Mouse (Mus musculus) liver, embryonic 15.5 days (tissue): Measurements from ENCODE around the gene Tead4. TPM values are rescaled to one million over a fixed set of nuclear protein-coding genes. Genes with fewer than 3 reads are reported as not detected.
A peak's percentile ranks its signal among the peaks of the same experiment; 100 is the strongest.

Source experiments
- ATAC-seq: fragments of 200-750 bp; cut with Nextera tagmentation; 2 replicates; pipeline ENCODE4 v1.8.0; 2017; ENCODE audit warnings: moderate number of reproducible peaks, mild to moderate bottlenecking, moderate library complexity; ENCODE audit not compliant: insufficient read depth
- H3K27ac ChIP-seq: fragments of 300-500 bp; sonication (generic); replicated peaks from 2 replicates; pipeline ENCODE4 v1.5.1; 2015; ENCODE audit warnings: mild to moderate bottlenecking, inconsistent platforms
- H3K27me3 ChIP-seq: fragments of 300-500 bp; sonication (generic); 2 replicates; pipeline ENCODE4 v1.6.1; 2015; ENCODE audit warnings: mild to moderate bottlenecking, inconsistent platforms
- H3K36me3 ChIP-seq: fragments of 300-500 bp; sonication (generic); replicated peaks from 2 replicates; pipeline ENCODE4 v1.6.1; 2015; ENCODE audit warnings: moderate library complexity, mild to moderate bottlenecking, inconsistent platforms
- H3K4me1 ChIP-seq: fragments of 300-500 bp; sonication (generic); replicated peaks from 2 replicates; pipeline ENCODE4 v1.6.1; 2015; ENCODE audit warnings: inconsistent platforms
- H3K4me2 ChIP-seq: fragments of 300-500 bp; sonication (generic); 2 replicates; pipeline ENCODE4 v1.6.1; 2015; ENCODE audit warnings: moderate library complexity, mild to moderate bottlenecking, inconsistent platforms
- H3K4me3 ChIP-seq: fragments of 300-500 bp; sonication (generic); replicated peaks from 2 replicates; pipeline ENCODE4 v1.5.1; 2015; ENCODE audit warnings: mild to moderate bottlenecking, inconsistent platforms
- H3K9ac ChIP-seq: fragments of 300-500 bp; sonication (generic); 2 replicates; pipeline ENCODE4 v1.6.1; 2015; ENCODE audit warnings: moderate library complexity, mild to moderate bottlenecking, inconsistent platforms
- H3K9me3 ChIP-seq: fragments of 300-500 bp; sonication (generic); replicated peaks from 2 replicates; pipeline ENCODE4 v1.6.1; 2016; ENCODE audit warnings: inconsistent platforms
- WGBS: fragments of 180-500 bp; shearing (Covaris S2); methylation state at CpG from one replicate; pipeline ENCODE4 v1.1.7; 2015; ENCODE audit warnings: mixed read lengths; ENCODE audit not compliant: insufficient replicate concordance; 5-methylcytosine and 5-hydroxymethylcytosine counted together
- polyA plus RNA-seq: library from polyadenylated mRNA; unstranded; fragments of >200 nt; fragmentation: Nextera tagmentation; extraction: Ambion mirVana; gene quantifications from 2 replicates; pipeline ENCODE4 v1.2.1, GENCODE M21; 2015

The Tead4 gene
- polyA plus RNA-seq, 1 experiment from 2014 or later: 0.55 TPM

DNA sequence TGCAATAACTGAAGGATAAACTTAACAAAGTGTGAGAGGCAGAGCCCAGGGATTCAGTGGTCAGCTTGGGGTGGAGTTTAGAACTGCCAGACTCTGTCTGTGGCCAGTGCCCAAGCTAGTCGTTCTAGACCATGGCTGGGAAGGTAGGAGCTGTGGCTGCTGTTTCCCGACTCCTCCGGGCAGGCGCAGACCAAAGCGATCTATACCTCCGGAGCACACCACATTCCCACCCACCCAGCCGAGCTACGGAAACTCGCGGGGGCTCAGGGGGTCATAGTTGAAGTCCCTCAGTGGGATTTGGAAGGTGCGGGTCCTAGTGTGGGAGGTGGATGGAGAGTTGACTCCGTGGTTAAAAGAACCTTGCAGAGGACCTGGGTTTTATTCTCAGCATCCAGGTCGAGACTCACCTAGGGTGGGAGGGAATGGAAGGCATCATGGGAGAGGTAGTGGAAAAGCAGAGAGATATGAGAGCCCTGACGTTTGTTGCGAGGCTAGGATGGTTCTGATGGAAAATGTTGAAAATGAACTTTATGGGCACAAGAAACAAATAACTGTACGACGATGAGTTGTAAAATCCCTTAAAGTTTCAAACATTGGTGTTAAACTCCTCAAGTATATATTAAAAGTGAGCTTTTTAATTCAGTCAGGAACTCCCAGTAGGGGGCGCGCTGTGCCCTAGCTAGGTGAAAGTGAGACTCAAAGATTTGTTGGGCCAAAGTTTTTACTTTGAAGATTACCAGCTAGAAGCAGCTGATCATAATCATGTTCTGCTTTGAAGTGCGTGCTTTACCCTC, 99.6 kb downstream of the Tead4 start:
- no peaks in the 10 kb centered on the region for H3K36me3 ChIP-seq

DNA sequence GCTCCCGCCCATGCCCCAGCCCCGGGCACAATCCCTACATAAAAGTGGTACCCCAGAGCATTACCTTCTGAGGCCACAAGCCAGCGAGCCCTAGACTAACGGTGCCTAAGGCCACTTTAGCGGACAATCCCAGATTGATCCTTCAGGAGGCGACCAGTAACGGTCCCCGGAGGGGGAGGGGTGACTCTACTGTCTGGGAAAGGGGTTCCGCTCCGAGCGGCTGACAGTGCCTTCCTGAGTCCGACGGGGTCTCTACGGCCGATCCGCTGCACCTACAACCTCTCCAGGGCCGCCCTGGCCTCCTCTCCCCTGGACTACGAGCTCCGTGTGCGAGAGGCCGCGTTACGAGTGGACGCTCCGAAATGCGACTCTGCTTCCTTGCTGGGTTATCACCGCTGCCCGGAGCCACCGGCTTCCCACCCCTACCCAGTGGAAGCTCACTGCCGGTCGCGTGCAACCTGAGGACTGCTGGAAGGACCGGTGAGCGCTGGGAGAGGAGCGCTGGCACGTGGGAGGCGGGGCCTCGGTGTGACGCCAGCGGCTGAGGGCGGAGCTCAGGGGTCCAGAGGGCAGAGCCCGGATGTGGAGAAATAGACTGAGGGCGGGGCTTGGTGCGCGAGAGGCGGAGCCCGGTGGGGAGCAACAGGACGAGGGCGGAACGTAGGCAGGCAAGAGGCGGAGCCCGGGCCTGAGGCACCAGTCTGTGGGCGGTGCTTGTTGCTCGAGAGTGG, 100.3 kb downstream of the Tead4 start:
- ATAC-seq: peak; percentile 96
- under 1% methylated on average over 54 of the region's 54 CpGs for WGBS
- no peaks in the 10 kb centered on the region for H3K9me3 ChIP-seq

More for the DNA sequence above, 99.6 kb downstream of the Tead4 start:
- no peaks in the 10 kb centered on the region for H3K27me3 ChIP-seq
- WGBS: under 1% methylated on average over 20 of the region's 20 CpGs
- ATAC-seq: peak; percentile 9
- peak overlapping the region; percentile 42; the same call in 1 of the 2 replicates for H3K9ac ChIP-seq
- peak overlapping the region; percentile 87 for H3K4me2 ChIP-seq
- peak overlapping the region; percentile 68 for H3K27ac ChIP-seq
- H3K4me1 ChIP-seq: peaks cover 14% of the 10 kb centered on the region
- peak overlapping the region; percentile 57 for H3K4me3 ChIP-seq
- no peaks in the 10 kb centered on the region for H3K9me3 ChIP-seq

GRCm38 (mm10) chr6:128183521-128183920, 117.1 kb downstream of the Tead4 start:
- H3K9me3 ChIP-seq: no peaks in the 10 kb centered on the region
- no peak overlapping the region for H3K9ac ChIP-seq
- H3K36me3 ChIP-seq: no peaks in the 10 kb centered on the region
- 42% methylated on average over 2 of the region's 2 CpGs for WGBS
- no peaks in the 10 kb centered on the region for H3K4me1 ChIP-seq
- H3K27me3 ChIP-seq: no peaks in the 10 kb centered on the region
- H3K4me2 ChIP-seq: no peak overlapping the region
- no peak overlapping the region for H3K27ac ChIP-seq
- no peak for ATAC-seq
- H3K4me3 ChIP-seq: no peak overlapping the region

More for the DNA sequence above, 100.3 kb downstream of the Tead4 start:
- Histone ChIP-seq H3K4me3 (peak overlapping the region; percentile 57), H3K4me1 (peaks cover 14% of the 10 kb centered on the region), H3K9ac (peak overlapping the region; percentile 30; the same call in 1 of the 2 replicates), H3K27ac (no peak overlapping the region), H3K36me3 (no peaks in the 10 kb centered on the region), H3K27me3 (no peaks in the 10 kb centered on the region), H3K4me2 (peak overlapping the region; percentile 87)

- Histone ChIP-seq H3K36me3 (no peaks in the 10 kb centered on the region), H3K4me1 (no peaks in the 10 kb centered on the region), H3K9ac (no peak overlapping the region), H3K27me3 (no peaks in the 10 kb centered on the region), H3K4me3 (no peak overlapping the region), H3K9me3 (no peaks in the 10 kb centered on the region), H3K27ac (no peak overlapping the region), H3K4me2 (no peak overlapping the region)
- no peak for ATAC-seq
- 53% methylated on average over 5 of the region's 5 CpGs for WGBS
Measured at GRCm38 (mm10) chr6:128181176-128181575, 119.4 kb downstream of the Tead4 start.

- Histone ChIP-seq H3K9ac (no peak overlapping the region), H3K4me1 (no peaks in the 10 kb centered on the region), H3K4me3 (no peak overlapping the region), H3K4me2 (no peak overlapping the region), H3K27ac (no peak overlapping the region), H3K27me3 (no peaks in the 10 kb centered on the region), H3K36me3 (no peaks in the 10 kb centered on the region), H3K9me3 (no peaks in the 10 kb centered on the region)
- ATAC-seq: no peak
- WGBS: 65% methylated on average over 1 of the region's 1 CpGs
Measured at GRCm38 (mm10) chr6:128179651-128180050, 121.0 kb downstream of the Tead4 start.

GRCm38 (mm10) chr6:128179247-128179646, 121.4 kb downstream of the Tead4 start:
- Histone ChIP-seq H3K9ac (no peak overlapping the region), H3K27me3 (no peaks in the 10 kb centered on the region), H3K9me3 (no peaks in the 10 kb centered on the region), H3K36me3 (no peaks in the 10 kb centered on the region), H3K27ac (no peak overlapping the region), H3K4me3 (no peak overlapping the region), H3K4me1 (no peaks in the 10 kb centered on the region), H3K4me2 (no peak overlapping the region)
- WGBS: 65% methylated on average over 5 of the region's 5 CpGs
- no peak for ATAC-seq

- H3K4me1 ChIP-seq: no peaks in the 10 kb centered on the region
- ATAC-seq: no peak
- 70% methylated on average over 2 of the region's 2 CpGs for WGBS
Measured at GRCm38 (mm10) chr6:128178681-128179080, 121.9 kb downstream of the Tead4 start.

More at GRCm38 (mm10) chr6:128178681-128179080, 121.9 kb downstream of the Tead4 start:
- no peak overlapping the region for H3K9ac ChIP-seq
- no peaks in the 10 kb centered on the region for H3K9me3 ChIP-seq
- no peak overlapping the region for H3K27ac ChIP-seq
- H3K36me3 ChIP-seq: no peaks in the 10 kb centered on the region
- H3K27me3 ChIP-seq: no peaks in the 10 kb centered on the region
- no peak overlapping the region for H3K4me3 ChIP-seq
- no peak overlapping the region for H3K4me2 ChIP-seq

Other genes starting within 250 kb of the Tead4 start
- gene Tspan9, start 157.2 kb downstream of the Tead4 start, polyA plus RNA-seq: 22.9 and 23.6 TPM in 2 replicates
- gene Tulp3, start 55.0 kb upstream of the Tead4 start, polyA plus RNA-seq: 1.5 and 1.7 TPM in 2 replicates
- 53.4 and 54.9 TPM in 2 replicates for gene Rhno1, start 62.1 kb upstream of the Tead4 start, polyA plus RNA-seq
- gene Foxm1, start 62.1 kb upstream of the Tead4 start, polyA plus RNA-seq: 15.8 and 16.5 TPM in 2 replicates
- gene Tex52, start 74.6 kb upstream of the Tead4 start, polyA plus RNA-seq: 0.06 TPM in 1 of 2 replicates, not detected in the other
- not detected in 2 replicates for gene Gm44596, start 74.7 kb upstream of the Tead4 start, polyA plus RNA-seq
- gene Nrip2, start 98.5 kb upstream of the Tead4 start, polyA plus RNA-seq: 2.1 and 2.6 TPM in 2 replicates
- gene Itfg2, start 124.1 kb upstream of the Tead4 start, polyA plus RNA-seq: 12.1 and 13.9 TPM in 2 replicates
- gene Fkbp4, start 137.9 kb upstream of the Tead4 start, polyA plus RNA-seq: 188 and 192 TPM in 2 replicates
- 339 and 487 TPM in 2 replicates for gene Pzp, start 225.9 kb upstream of the Tead4 start, polyA plus RNA-seq